Mouse (Mus musculus): Measurements from ENCODE around the gene Arhgap24. TPM values are rescaled to one million over a fixed set of nuclear protein-coding genes. Genes with fewer than 3 reads are reported as not detected.
"Not testable (repeated sequence)": the region's sequence is repeated elsewhere in the genome, so short reads cannot be mapped to it uniquely, and the experiment has no call there.

Arhgap24 gene
- polyA plus RNA-seq, 1 experiment from 2014 or later, result 10.0 TPM

DNA sequence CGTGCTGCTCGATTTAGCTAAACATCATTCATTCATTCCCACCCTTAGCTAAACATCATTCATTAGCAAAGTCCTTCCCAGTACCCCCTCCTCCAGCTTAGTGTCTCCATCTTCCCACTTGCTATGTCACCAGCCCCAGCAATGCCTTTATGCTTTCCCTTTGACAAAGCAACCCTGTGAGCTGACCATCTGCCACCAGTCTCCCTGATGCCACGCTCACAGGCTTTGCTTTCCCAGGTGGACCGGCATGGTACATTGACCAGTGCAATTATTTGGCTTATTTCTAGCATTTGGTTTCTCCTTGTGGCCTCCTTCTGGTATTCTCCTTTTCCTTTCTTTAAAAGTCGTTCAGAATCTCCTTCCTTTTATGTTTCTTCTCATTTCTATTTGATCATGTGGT, 445.6 kb downstream of the Arhgap24 start:
- WGBS, result 75% methylated on average over 5 of the region's 5 CpGs
- Histone ChIP-seq H3K4me2 (no peak overlapping the region), H3K9me3 (replicated peaks) (no peaks in the 10 kb centered on the region), H3K4me1 (replicated peaks) (no peaks in the 10 kb centered on the region), H3K27ac (ENCODE audit: poor library complexity, severe bottlenecking) (no peak overlapping the region), H3K4me3 (no peak overlapping the region), H3K36me3 (no peaks in the 10 kb centered on the region), H3K27me3 (replicated peaks) (no peaks in the 10 kb centered on the region), H3K9ac (no peak overlapping the region)
- ATAC-seq (ENCODE audit: insufficient number of reproducible peaks, low FRiP score), result no peak

DNA sequence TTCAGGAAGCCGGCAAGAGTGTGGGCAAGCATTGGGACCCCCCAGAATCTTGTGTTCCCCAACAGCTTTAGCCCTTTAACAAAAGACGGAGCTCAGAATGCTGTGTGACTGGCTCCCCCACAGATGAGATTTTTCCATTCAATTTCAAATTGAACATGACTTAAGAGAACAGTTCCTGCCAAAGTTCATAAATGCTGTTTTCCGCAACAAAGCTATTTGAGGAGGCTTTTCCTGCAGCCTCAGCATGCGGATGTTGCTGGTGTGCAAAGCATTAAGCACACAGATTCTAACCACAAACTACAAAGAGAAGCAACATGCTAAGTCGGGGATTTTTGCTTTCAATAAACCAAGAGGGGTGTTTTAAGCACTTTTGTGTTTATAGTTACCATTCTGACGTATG, 449.0 kb downstream of the Arhgap24 start:
- no peak overlapping the region for H3K4me2 ChIP-seq
- no peaks in the 10 kb centered on the region for H3K36me3 ChIP-seq
- H3K4me3 ChIP-seq, result no peak overlapping the region
- 70% methylated on average over 6 of the region's 6 CpGs for WGBS
- H3K27ac ChIP-seq (ENCODE audit: poor library complexity, severe bottlenecking), result no peak overlapping the region
- H3K9ac ChIP-seq, result no peak overlapping the region
- no peak for ATAC-seq (ENCODE audit: insufficient number of reproducible peaks, low FRiP score)
- H3K27me3 ChIP-seq (replicated peaks), result no peaks in the 10 kb centered on the region
- no peaks in the 10 kb centered on the region for H3K4me1 ChIP-seq (replicated peaks)
- no peaks in the 10 kb centered on the region for H3K9me3 ChIP-seq (replicated peaks)

DNA sequence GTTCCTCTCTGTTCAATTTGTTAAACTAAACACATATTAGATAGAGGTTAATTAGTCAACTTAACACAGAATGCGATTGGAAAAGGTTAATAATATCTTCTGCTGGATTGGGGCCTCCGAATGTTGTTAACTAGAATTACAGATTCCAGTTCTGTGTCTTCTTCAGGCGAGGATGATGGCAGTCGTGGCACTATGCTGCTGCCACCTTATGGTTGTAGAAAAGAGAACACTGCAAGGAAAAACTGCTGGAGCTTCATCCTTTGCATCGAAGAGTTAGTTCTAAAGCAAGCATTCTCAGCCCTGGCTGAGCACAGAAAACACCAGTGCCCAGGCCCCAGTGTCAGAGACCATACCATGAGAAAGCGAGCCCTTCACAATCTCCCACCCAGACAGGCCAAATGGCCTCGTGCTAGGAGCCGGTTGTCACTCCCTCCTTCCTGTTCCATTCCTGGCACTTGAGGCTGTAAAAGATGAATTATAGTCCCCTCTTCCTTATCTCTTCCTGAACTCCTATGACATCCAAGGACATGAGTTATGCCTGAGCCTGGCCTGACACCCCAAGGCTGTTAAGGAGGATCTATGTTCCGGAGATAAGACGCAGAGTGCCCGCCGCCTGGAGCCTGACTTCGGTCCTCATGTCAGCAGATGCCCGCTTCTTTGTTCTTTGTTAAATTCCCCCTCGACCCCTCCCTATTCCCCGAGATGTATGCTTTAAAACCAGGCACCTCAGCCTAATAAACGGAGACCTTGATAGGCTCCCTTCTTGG, 462.9 kb downstream of the Arhgap24 start:
- WGBS, result 66% methylated on average over 17 of the region's 17 CpGs
- H3K36me3 ChIP-seq; H3K4me3 ChIP-seq; H3K9ac ChIP-seq; H3K4me1 ChIP-seq (replicated peaks); ATAC-seq (ENCODE audit: insufficient number of reproducible peaks, low FRiP score); H3K27me3 ChIP-seq (replicated peaks); H3K4me2 ChIP-seq; H3K27ac ChIP-seq (ENCODE audit: poor library complexity, severe bottlenecking); H3K9me3 ChIP-seq (replicated peaks): not testable (repeated sequence)

DNA sequence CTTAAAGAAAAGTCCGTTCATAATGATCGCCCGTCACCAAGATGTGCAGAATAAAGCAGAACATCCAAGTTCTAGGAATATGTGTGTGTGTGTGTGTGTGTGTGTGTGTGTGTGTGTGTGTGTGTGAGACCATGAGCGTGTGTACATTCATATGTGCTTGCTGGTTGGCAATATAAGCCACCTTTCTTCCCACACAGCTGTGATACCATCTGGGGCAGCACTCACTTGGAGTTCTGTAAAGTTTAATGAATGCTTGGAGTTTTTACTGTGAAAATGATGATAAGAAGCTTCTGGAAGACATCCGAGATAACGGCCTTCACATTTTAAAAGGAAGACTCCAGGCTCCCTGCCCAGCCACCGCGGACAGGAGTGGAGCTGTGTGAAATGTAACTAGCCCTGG, 465.4 kb downstream of the Arhgap24 start:
- no peaks in the 10 kb centered on the region; the same call in 1 of the 2 replicates for H3K4me1 ChIP-seq (replicated peaks)
- H3K4me3 ChIP-seq, result no peak overlapping the region
- H3K4me2 ChIP-seq, result peak overlapping the region; percentile 12; the same call in 1 of the 2 replicates
- H3K27ac ChIP-seq (ENCODE audit: poor library complexity, severe bottlenecking), result no peak overlapping the region; the same call in 1 of the 2 replicates
- H3K9ac ChIP-seq, result no peak overlapping the region
- no peaks in the 10 kb centered on the region for H3K36me3 ChIP-seq
- peaks cover 7% of the 10 kb centered on the region; the same call in 1 of the 2 replicates for H3K9me3 ChIP-seq (replicated peaks)
- ATAC-seq (ENCODE audit: insufficient number of reproducible peaks, low FRiP score), result no peak
- 56% methylated on average over 8 of the region's 8 CpGs for WGBS
- H3K27me3 ChIP-seq (replicated peaks), result no peaks in the 10 kb centered on the region

DNA sequence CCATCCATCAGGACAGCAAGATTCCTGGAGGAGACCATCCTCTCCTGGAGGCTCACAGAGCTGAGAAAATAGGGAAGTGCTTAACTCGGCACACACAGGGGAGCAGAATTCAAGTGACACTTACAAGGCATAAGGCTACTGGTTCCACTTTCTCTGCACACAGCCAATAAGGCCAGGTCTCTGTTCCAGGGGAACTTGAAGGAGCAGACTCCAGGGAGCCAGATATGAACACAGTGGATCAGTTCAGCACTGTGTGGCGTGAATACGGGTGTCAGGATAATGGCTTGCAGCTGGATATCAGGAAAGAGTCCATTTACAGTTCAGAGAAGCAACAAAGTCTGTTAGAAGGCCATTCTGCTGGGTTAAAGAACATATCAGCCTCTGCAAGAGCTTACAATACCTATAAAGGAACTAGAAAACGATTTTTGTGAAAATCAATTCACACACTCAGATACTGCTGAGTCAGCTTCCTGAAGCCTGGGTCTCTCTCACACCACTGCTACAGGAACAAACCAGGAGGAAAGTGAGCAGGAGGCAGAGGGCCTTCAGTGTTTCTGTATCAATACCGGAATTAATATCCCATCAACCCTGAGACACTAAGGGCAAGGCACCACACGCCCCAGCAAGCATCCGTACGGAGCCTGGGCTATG, 466.0 kb downstream of the Arhgap24 start:
- H3K27ac ChIP-seq (ENCODE audit: poor library complexity, severe bottlenecking), result no peak overlapping the region; the same call in 1 of the 2 replicates
- WGBS, result 61% methylated on average over 8 of the region's 8 CpGs

More for the DNA sequence above, 466.0 kb downstream of the Arhgap24 start:
- no peaks in the 10 kb centered on the region for H3K36me3 ChIP-seq
- H3K9me3 ChIP-seq (replicated peaks), result peaks cover 7% of the 10 kb centered on the region; the same call in 1 of the 2 replicates
- no peaks in the 10 kb centered on the region; the same call in 1 of the 2 replicates for H3K4me1 ChIP-seq (replicated peaks)
- H3K4me2 ChIP-seq, result peak overlapping the region; percentile 12; the same call in 1 of the 2 replicates
- H3K27me3 ChIP-seq (replicated peaks), result no peaks in the 10 kb centered on the region
- H3K9ac ChIP-seq, result no peak overlapping the region
- ATAC-seq (ENCODE audit: insufficient number of reproducible peaks, low FRiP score), result no peak
- H3K4me3 ChIP-seq, result no peak overlapping the region
